Mouse (Mus musculus): ENCODE measurements around the gene Rpl31.

GRCm38 (mm10) chr1:39389338-39389737, 21.7 kb downstream of the Rpl31 start:
- TF ChIP-seq USF1 (IDR thresholded peaks at IDR 0.05; ENCODE audit: low read depth) (no peak), CTCF (IDR thresholded peaks at IDR 0.05; ENCODE audit: control insufficient read depth, insufficient read depth, insufficient read length) (no peak), MYOG (IDR thresholded peaks at IDR 0.05; ENCODE audit: control insufficient read depth, extremely low read depth, insufficient read length) (no peak), CEBPB (IDR thresholded peaks at IDR 0.05; ENCODE audit: low read depth) (no peak), MAX (IDR thresholded peaks at IDR 0.05) (no peak)
